Mouse (Mus musculus) limb, embryonic 14.5 days (tissue): ENCODE measurements at regions not wholly inside any gene's neighbourhood (a gene's known extent, or its start where the extent isn't known, plus 50 kb on each side); places are given as distances from the start of the nearest gene placed in this dataset.

Experiments used
- ATAC-seq: fragments of 200-750 bp; cut with Nextera tagmentation; 2 replicates; pipeline ENCODE4 v1.8.0; 2017; ENCODE audit warnings: low read depth, moderate number of reproducible peaks, moderate TSS enrichment; ENCODE audit not compliant: low FRiP score
- DNase-seq: peaks from one replicate; pipeline ENCODE4 v3.0.0-alpha.2; 2015; ENCODE audit warnings: low spot score
- H3K27ac ChIP-seq: fragments of 300-500 bp; sonication (generic); replicated peaks from 2 replicates; pipeline ENCODE4 v1.5.1; 2014; ENCODE audit warnings: low read depth, mild to moderate bottlenecking, low read length, moderate library complexity, mixed read lengths
- H3K27me3 ChIP-seq: fragments of 300-500 bp; sonication (generic); 2 replicates; pipeline ENCODE4 v1.6.1; 2014; ENCODE audit warnings: low read length, mixed read lengths; ENCODE audit not compliant: control insufficient read depth, insufficient read depth
- H3K36me3 ChIP-seq: fragments of 300-500 bp; sonication (generic); 2 replicates; pipeline ENCODE4 v1.6.1; 2014; ENCODE audit warnings: mild to moderate bottlenecking, low read length, moderate library complexity, mixed read lengths; ENCODE audit not compliant: control insufficient read depth, insufficient read depth
- H3K4me1 ChIP-seq: fragments of 300-500 bp; sonication (generic); 2 replicates; pipeline ENCODE4 v1.6.1; 2014; ENCODE audit warnings: antibody characterized with exemption, low read length, mixed read lengths; ENCODE audit not compliant: control insufficient read depth, insufficient read depth
- H3K4me2 ChIP-seq: fragments of 300-500 bp; sonication (generic); replicated peaks from 2 replicates; pipeline ENCODE4 v1.6.1; 2014; ENCODE audit warnings: low read depth, mild to moderate bottlenecking, low read length, moderate library complexity; ENCODE audit not compliant: severe bottlenecking
- H3K4me3 ChIP-seq: fragments of 300-500 bp; sonication (generic); replicated peaks from 2 replicates; pipeline ENCODE4 v1.5.1; 2014; ENCODE audit warnings: low read length
- H3K9ac ChIP-seq: fragments of 300-500 bp; sonication (generic); 2 replicates; pipeline ENCODE4 v1.6.1; 2014; ENCODE audit warnings: mild to moderate bottlenecking, low read depth, low read length, moderate library complexity; ENCODE audit not compliant: severe bottlenecking
- H3K9me3 ChIP-seq: fragments of 300-500 bp; sonication (generic); 2 replicates; pipeline ENCODE4 v1.6.1; 2016; ENCODE audit warnings: low read length; ENCODE audit not compliant: control insufficient read depth
- POLR2A ChIP-seq: fragments of 200-500 bp; IDR thresholded peaks from 2 replicates; pipeline ENCODE4 v1.8.0; 2012; ENCODE audit warnings: inconsistent platforms, mild to moderate bottlenecking, moderate library complexity, borderline replicate concordance; ENCODE audit not compliant: insufficient read depth, insufficient read length; ENCODE audit errors: extremely low read depth
- WGBS: fragments of 180-500 bp; shearing (Covaris S2); extraction: QIAGEN DNeasy Blood & Tissue Kit; methylation state at CpG from one replicate; pipeline ENCODE4 v1.1.7; 2014; 5-methylcytosine and 5-hydroxymethylcytosine counted together

DNA sequence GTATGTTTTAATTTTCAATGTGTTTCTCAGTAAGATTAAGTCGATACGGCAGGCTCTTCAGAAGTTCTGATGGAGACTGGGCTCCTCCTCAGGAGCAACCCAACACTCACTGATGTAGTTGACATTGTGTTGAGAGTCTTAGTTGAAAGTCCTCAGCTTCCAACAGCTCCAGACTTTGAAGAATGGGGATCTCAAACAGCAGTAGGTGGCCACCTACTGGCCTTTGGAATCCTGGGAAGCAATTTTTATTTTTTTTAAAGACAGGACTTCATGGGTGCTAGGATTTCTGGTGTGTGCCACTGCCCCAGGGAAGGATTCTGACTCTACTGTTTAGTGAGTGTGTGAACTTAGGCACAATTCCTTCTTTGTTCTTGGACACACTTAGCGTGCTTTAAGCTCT lies 225.9 kb upstream of the Tbc1d5 start:
- no peaks in the 10 kb centered on the region for H3K36me3 ChIP-seq
- no peak for TF ChIP-seq POLR2A
- H3K27me3 ChIP-seq = no peaks in the 10 kb centered on the region
- no peak overlapping the region for H3K4me2 ChIP-seq
- DNase-seq (no peak), ATAC-seq (no peak)
- no peaks in the 10 kb centered on the region for H3K9me3 ChIP-seq
- H3K4me3 ChIP-seq = no peak overlapping the region
- no peaks in the 10 kb centered on the region for H3K4me1 ChIP-seq
- no peak overlapping the region for H3K9ac ChIP-seq
- 84% methylated on average over 3 of the region's 3 CpGs for WGBS
- no peak overlapping the region for H3K27ac ChIP-seq

GRCm38 (mm10) chr17:51397973-51398372 lies 218.8 kb upstream of the Tbc1d5 start:
- H3K27ac ChIP-seq = no peak overlapping the region
- ATAC-seq (no peak), DNase-seq (no peak)
- H3K9me3 ChIP-seq = no peaks in the 10 kb centered on the region
- no peak overlapping the region for H3K4me3 ChIP-seq
- no peak overlapping the region for H3K4me2 ChIP-seq
- H3K9ac ChIP-seq = no peak overlapping the region
- no peaks in the 10 kb centered on the region for H3K4me1 ChIP-seq
- WGBS = 76% methylated on average over 7 of the region's 7 CpGs
- no peaks in the 10 kb centered on the region for H3K27me3 ChIP-seq
- H3K36me3 ChIP-seq = no peaks in the 10 kb centered on the region
- TF ChIP-seq POLR2A = no peak

DNA sequence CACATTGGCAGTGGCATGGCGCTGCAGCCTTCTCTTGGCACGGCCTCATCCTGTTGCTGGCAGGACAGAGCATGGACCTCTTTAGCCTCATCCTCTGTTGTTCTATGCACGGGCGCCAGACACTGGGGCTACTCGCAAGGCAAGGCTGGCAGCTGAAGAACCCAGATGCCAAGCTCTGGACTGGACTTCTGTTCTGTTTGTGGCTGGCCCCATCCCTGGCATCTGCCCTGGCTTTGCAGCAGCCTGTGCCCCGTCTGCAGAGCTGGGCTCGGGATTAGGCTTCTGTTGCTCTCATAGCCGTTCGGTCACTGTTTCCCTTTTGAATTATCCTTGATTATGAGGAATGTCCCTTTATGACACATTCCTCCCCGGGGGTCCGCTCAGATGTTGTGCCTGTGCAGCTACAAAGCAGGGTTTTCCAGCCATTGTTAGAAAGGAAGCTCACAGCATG lies 214.6 kb upstream of the Tbc1d5 start:
- H3K9me3 ChIP-seq = no peaks in the 10 kb centered on the region
- no peaks in the 10 kb centered on the region for H3K36me3 ChIP-seq
- H3K9ac ChIP-seq = no peak overlapping the region
- no peak overlapping the region for H3K4me2 ChIP-seq
- ATAC-seq (no peak), DNase-seq (no peak)
- no peak overlapping the region for H3K27ac ChIP-seq
- no peaks in the 10 kb centered on the region for H3K27me3 ChIP-seq
- no peaks in the 10 kb centered on the region for H3K4me1 ChIP-seq
- no peak for TF ChIP-seq POLR2A
- WGBS = 60% methylated on average over 11 of the region's 11 CpGs
- H3K4me3 ChIP-seq = no peak overlapping the region

DNA sequence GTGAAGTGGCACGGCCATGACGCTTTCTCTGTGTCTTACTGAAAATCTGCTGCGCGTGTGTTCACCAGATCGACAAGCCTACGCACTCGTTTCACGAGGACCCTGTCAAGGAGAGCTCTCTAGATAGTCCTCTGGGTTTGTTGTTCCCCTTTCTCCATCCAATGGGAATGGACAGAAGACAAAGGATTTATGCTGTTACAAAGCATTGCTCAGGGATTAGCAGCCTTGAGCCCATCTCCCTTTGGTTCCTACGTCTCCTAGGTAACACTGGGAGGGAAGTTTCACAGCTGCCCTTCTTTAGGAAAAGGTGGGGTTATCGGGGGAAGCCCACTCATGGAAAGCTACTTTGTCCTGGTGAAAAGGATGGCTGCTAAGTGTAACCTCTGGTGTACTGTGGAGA lies 212.7 kb upstream of the Tbc1d5 start:
- Histone ChIP-seq H3K4me2 (no peak overlapping the region), H3K4me3 (no peak overlapping the region), H3K4me1 (no peaks in the 10 kb centered on the region), H3K9ac (no peak overlapping the region), H3K9me3 (no peaks in the 10 kb centered on the region), H3K36me3 (no peaks in the 10 kb centered on the region), H3K27me3 (no peaks in the 10 kb centered on the region), H3K27ac (no peak overlapping the region)
- no peak for ATAC-seq
- no peak for DNase-seq
- 92% methylated on average over 10 of the region's 10 CpGs for WGBS
- TF ChIP-seq POLR2A = no peak

DNA sequence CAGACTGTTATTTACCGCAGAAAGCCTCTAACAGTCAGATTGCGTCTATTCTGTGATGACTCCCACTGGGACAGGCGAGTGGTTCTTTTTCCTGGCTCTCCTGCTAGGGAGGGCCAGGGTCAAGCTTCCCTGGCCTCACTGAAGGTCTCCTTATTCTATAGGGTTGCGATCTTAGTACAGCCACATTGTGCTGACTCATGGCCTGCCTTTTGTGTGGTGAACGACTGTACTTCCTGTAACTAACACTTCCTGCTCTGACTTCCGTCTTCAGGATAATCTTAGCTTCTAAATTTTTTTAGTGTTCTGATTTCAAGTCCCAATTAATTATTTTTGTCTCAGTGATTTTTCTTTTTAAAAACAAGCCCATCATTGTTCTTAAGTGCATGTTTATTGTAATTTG lies 203.4 kb upstream of the Tbc1d5 start:
- DNase-seq (no peak), ATAC-seq (no peak)
- WGBS = 79% methylated on average over 6 of the region's 6 CpGs
- no peak for TF ChIP-seq POLR2A
- H3K4me1 ChIP-seq = no peaks in the 10 kb centered on the region
- no peak overlapping the region for H3K4me2 ChIP-seq
- H3K9me3 ChIP-seq = no peaks in the 10 kb centered on the region
- H3K27me3 ChIP-seq = no peaks in the 10 kb centered on the region
- no peaks in the 10 kb centered on the region for H3K36me3 ChIP-seq
- H3K27ac ChIP-seq = no peak overlapping the region
- H3K9ac ChIP-seq = no peak overlapping the region
- no peak overlapping the region for H3K4me3 ChIP-seq

DNA sequence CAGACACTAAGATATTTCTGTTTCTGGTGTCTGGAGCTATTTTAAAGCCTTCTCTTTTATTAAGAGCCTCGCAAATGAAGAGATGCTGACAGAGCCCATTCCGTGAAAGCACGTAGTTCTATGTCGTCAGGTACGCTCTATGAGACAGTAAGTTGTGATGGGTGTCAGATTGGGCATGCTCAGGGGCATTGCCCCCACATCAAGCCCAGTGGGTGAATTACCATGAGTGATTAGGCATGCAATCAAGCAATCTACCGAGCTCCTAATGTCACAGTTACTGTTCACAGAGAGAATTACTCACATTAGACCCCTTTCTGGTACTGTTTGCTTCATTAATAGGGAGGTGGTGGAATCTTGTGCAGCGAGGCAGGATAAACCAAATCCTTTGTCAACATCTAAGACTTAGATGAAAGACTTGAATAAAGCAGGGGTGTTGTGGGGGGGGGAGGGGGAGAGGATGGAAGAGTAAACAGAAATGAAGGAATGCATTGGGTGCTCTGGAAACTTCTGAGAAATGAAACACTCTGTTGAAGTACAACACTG lies 192.9 kb upstream of the Tbc1d5 start:
- Histone ChIP-seq H3K27ac (no peak overlapping the region), H3K4me2 (no peak overlapping the region), H3K36me3 (no peaks in the 10 kb centered on the region), H3K27me3 (no peaks in the 10 kb centered on the region), H3K4me3 (no peak overlapping the region), H3K9ac (no peak overlapping the region), H3K4me1 (no peaks in the 10 kb centered on the region), H3K9me3 (no peaks in the 10 kb centered on the region)
- TF ChIP-seq POLR2A = no peak
- 51% methylated on average over 7 of the region's 7 CpGs for WGBS
- ATAC-seq = no peak
- no peak for DNase-seq
